In the genomic region with DNA sequence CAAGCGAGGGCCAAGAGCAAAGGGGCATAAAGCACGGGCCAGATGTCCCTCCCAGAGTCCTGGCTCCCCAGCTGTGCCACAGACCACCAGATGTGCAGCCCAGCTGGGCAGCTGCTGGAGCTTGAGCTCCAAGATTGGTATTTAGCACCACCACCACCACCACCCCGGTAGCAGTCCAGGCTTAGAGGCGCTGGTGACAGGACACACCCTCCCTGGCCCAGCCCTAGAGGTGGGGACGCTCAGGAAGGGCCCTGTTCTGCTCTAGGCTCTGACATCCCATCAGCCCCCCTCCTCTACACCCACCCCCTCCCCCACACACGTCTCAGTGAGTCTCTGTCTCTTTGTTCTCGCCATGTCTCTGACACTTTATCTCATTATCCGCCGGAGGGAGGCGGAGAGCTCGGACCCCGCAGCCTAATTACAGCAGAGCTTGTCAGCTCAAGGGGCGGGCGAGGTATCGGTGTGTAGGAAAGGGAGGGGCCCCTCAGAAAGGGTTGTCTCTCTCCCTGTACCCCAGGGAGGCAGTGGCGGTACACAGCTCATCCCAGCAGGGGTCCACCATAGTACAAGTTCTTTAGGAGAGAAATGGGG, we compare ENCODE assay signal across 8 mouse cellular contexts. TPM values are rescaled to one million over a fixed set of nuclear protein-coding genes. Genes with fewer than 3 reads are reported as not detected.
DNase-seq lines count a peak whose midpoint lies in the region; ATAC-seq and TF ChIP-seq lines count a peak whose summit lies in the region.

No protein-coding gene starts in this region.

- peak; percentile 67 for DNase-seq in lung, embryonic 14.5 days
- DNase-seq in lung, postnatal 14 days, result no peak
- peak; percentile 69 for DNase-seq in embryonic facial prominence, embryonic 14.5 days (ENCODE audit: low spot score)
- DNase-seq in limb, embryonic 14.5 days (ENCODE audit: low spot score), result no peak
- peak; percentile 92 for DNase-seq in retina, postnatal 1 day
- no peak for DNase-seq in right cerebral cortex, postnatal 36 days (ENCODE audit: low spot score in 2 of 2)
- DNase-seq in frontal cortex, postnatal 10 days (ENCODE audit: low spot score in 2 of 2), result no peak
- DNase-seq in ovary, postnatal 14 days (ENCODE audit: low spot score), result no peak

- H3K9ac ChIP-seq in lung, embryonic 14.5 days, result no peak overlapping the region
- peak overlapping the region; percentile 51 for H3K9ac ChIP-seq in embryonic facial prominence, embryonic 14.5 days (ENCODE audit: low read depth, low read length)
- H3K9ac ChIP-seq in limb, embryonic 14.5 days (ENCODE audit: low read depth, low read length, severe bottlenecking), result peak overlapping the region; percentile 31; the same call in 1 of the 2 replicates

- TF ChIP-seq POLR2A in limb, embryonic 14.5 days (IDR thresholded peaks at IDR 0.05; ENCODE audit: borderline replicate concordance, extremely low read depth, insufficient read depth, insufficient read length), result no peak

- H3K9me3 ChIP-seq in lung, embryonic 14.5 days (ENCODE audit: low read depth, low read length), result no peaks in the 10 kb centered on the region
- no peaks in the 10 kb centered on the region for H3K9me3 ChIP-seq in embryonic facial prominence, embryonic 14.5 days (ENCODE audit: control insufficient read depth, low read length)
- no peaks in the 10 kb centered on the region for H3K9me3 ChIP-seq in limb, embryonic 14.5 days (ENCODE audit: control insufficient read depth, low read length)

- peaks cover 75% of the 10 kb centered on the region for H3K27me3 ChIP-seq in lung, embryonic 14.5 days (ENCODE audit: insufficient read depth, low read length)
- H3K27me3 ChIP-seq in embryonic facial prominence, embryonic 14.5 days (replicated peaks; ENCODE audit: control insufficient read depth, insufficient read depth, low read length), result peaks cover 80% of the 10 kb centered on the region
- peaks cover 67% of the 10 kb centered on the region for H3K27me3 ChIP-seq in limb, embryonic 14.5 days (ENCODE audit: control insufficient read depth, insufficient read depth, low read length)

- H3K36me3 ChIP-seq in lung, embryonic 14.5 days (ENCODE audit: insufficient read depth), result peaks cover 15% of the 10 kb centered on the region
- H3K36me3 ChIP-seq in embryonic facial prominence, embryonic 14.5 days (ENCODE audit: control insufficient read depth, insufficient read depth, low read length), result peaks cover 16% of the 10 kb centered on the region
- peaks cover 16% of the 10 kb centered on the region; the same call in 1 of the 2 replicates for H3K36me3 ChIP-seq in limb, embryonic 14.5 days (ENCODE audit: control insufficient read depth, insufficient read depth, low read length)

- peak overlapping the region; percentile 1; the same call in 1 of the 2 replicates for H3K4me3 ChIP-seq in lung, embryonic 14.5 days (ENCODE audit: low read depth, low read length)
- H3K4me3 ChIP-seq in embryonic facial prominence, embryonic 14.5 days (ENCODE audit: low read depth, low read length), result peak overlapping the region; percentile 27
- peak overlapping the region; percentile 46 for H3K4me3 ChIP-seq in limb, embryonic 14.5 days (replicated peaks; ENCODE audit: low read length)

- H3K27ac ChIP-seq in lung, embryonic 14.5 days (ENCODE audit: low read depth), result no peak overlapping the region
- peak overlapping the region; percentile 24; the same call in 1 of the 2 replicates for H3K27ac ChIP-seq in embryonic facial prominence, embryonic 14.5 days (replicated peaks; ENCODE audit: low read depth, low read length)
- H3K27ac ChIP-seq in limb, embryonic 14.5 days (replicated peaks; ENCODE audit: low read depth, low read length), result no peak overlapping the region

- WGBS in lung, embryonic 14.5 days, result 2% methylated on average over 16 of the region's 16 CpGs
- under 1% methylated on average over 16 of the region's 16 CpGs for WGBS in embryonic facial prominence, embryonic 14.5 days
- WGBS in limb, embryonic 14.5 days, result 1% methylated on average over 16 of the region's 16 CpGs

- H3K4me1 ChIP-seq in lung, embryonic 14.5 days (ENCODE audit: insufficient read depth), result peaks cover 17% of the 10 kb centered on the region
- H3K4me1 ChIP-seq in embryonic facial prominence, embryonic 14.5 days (ENCODE audit: control insufficient read depth, insufficient read depth, low read length), result peaks cover 56% of the 10 kb centered on the region
- H3K4me1 ChIP-seq in limb, embryonic 14.5 days (ENCODE audit: control insufficient read depth, insufficient read depth, low read length), result peaks cover 52% of the 10 kb centered on the region

- peak overlapping the region; percentile 84 for H3K4me2 ChIP-seq in lung, embryonic 14.5 days
- H3K4me2 ChIP-seq in embryonic facial prominence, embryonic 14.5 days (ENCODE audit: low read depth, low read length), result peak overlapping the region; percentile 95
- peak overlapping the region; percentile 94 for H3K4me2 ChIP-seq in limb, embryonic 14.5 days (replicated peaks; ENCODE audit: low read depth, low read length, severe bottlenecking)

- no peak for TF ChIP-seq CTCF in lung, embryonic 14.5 days (IDR thresholded peaks at IDR 0.05; ENCODE audit: low read depth)

- peak; percentile 18; the same call in 1 of the 2 replicates for ATAC-seq in lung, embryonic 14.5 days (ENCODE audit: insufficient read depth)
- ATAC-seq in embryonic facial prominence, embryonic 14.5 days (ENCODE audit: low read depth), result 0 out of 2 replicates have a peak, but pooled peaks have one; percentile 23
- 0 out of 2 replicates have a peak, but pooled peaks have one; percentile 9 for ATAC-seq in limb, embryonic 14.5 days (ENCODE audit: low FRiP score, low read depth)

RNA-seq across cellular contexts. Expression of a gene that starts 1.2 kb away (rescaled TPM):
- polyA plus RNA-seq in lung, embryonic 14.5 days (2014; fragmentation: Nextera tagmentation; extraction: Ambion mirVana), result 36.4 and 44.9 TPM in 2 replicates
- polyA plus RNA-seq in embryonic facial prominence, embryonic 14.5 days (2014; fragmentation: Nextera tagmentation; extraction: Ambion mirVana), result 57.7 and 91.9 TPM in 2 replicates
- polyA plus RNA-seq in limb, embryonic 14.5 days (2012; rRNA removed), result 31.7 and 36.9 TPM in 2 replicates
- 44.5 and 62.9 TPM in 2 replicates for polyA plus RNA-seq in limb, embryonic 14.5 days (2014; fragmentation: Nextera tagmentation; extraction: Ambion mirVana)

RNA-seq across cellular contexts. Expression of a gene that starts 8.6 kb away (rescaled TPM):
- polyA plus RNA-seq in lung, embryonic 14.5 days (2014; fragmentation: Nextera tagmentation; extraction: Ambion mirVana), result 99.6 and 101 TPM in 2 replicates
- 80.0 and 89.4 TPM in 2 replicates for polyA plus RNA-seq in embryonic facial prominence, embryonic 14.5 days (2014; fragmentation: Nextera tagmentation; extraction: Ambion mirVana)
- polyA plus RNA-seq in limb, embryonic 14.5 days (2012; rRNA removed), result 146 and 178 TPM in 2 replicates
- polyA plus RNA-seq in limb, embryonic 14.5 days (2014; fragmentation: Nextera tagmentation; extraction: Ambion mirVana), result 89.4 and 94.6 TPM in 2 replicates

RNA-seq across cellular contexts. Expression of a gene that starts 12.1 kb away (rescaled TPM):
- 0.12 TPM in 1 of 2 replicates, not detected in the other for polyA plus RNA-seq in lung, embryonic 14.5 days (2014; fragmentation: Nextera tagmentation; extraction: Ambion mirVana)
- 5.0 and 5.2 TPM in 2 replicates for polyA plus RNA-seq in embryonic facial prominence, embryonic 14.5 days (2014; fragmentation: Nextera tagmentation; extraction: Ambion mirVana)
- polyA plus RNA-seq in limb, embryonic 14.5 days (2012; rRNA removed), result 33.3 and 43.2 TPM in 2 replicates
- 2.0 and 4.4 TPM in 2 replicates for polyA plus RNA-seq in limb, embryonic 14.5 days (2014; fragmentation: Nextera tagmentation; extraction: Ambion mirVana)

RNA-seq across cellular contexts. Expression of a gene that starts 20.8 kb away (rescaled TPM):
- 0.14 and 0.22 TPM in 2 replicates for polyA plus RNA-seq in lung, embryonic 14.5 days (2014; fragmentation: Nextera tagmentation; extraction: Ambion mirVana)
- 5.2 and 6.1 TPM in 2 replicates for polyA plus RNA-seq in embryonic facial prominence, embryonic 14.5 days (2014; fragmentation: Nextera tagmentation; extraction: Ambion mirVana)
- polyA plus RNA-seq in limb, embryonic 14.5 days (2012; rRNA removed), result 7.2 and 9.6 TPM in 2 replicates
- polyA plus RNA-seq in limb, embryonic 14.5 days (2014; fragmentation: Nextera tagmentation; extraction: Ambion mirVana), result 17.5 and 19.9 TPM in 2 replicates

Comparison
In these comparisons a context has a peak if more than half of its experiments do, and no peak if none do; other contexts are left out.
1. DNase-seq: peak in lung, embryonic 14.5 days (single experiment), embryonic facial prominence, embryonic 14.5 days (single experiment) and retina, postnatal 1 day (single experiment); none in lung, postnatal 14 days (single experiment), limb, embryonic 14.5 days (single experiment), right cerebral cortex, postnatal 36 days (0 of 2), frontal cortex, postnatal 10 days (0 of 2) and ovary, postnatal 14 days (single experiment).
2. Peak in every context shown above with its lines, with median percentiles within 50 percentile points of each other: ATAC-seq, H3K4me2 ChIP-seq and H3K4me3 ChIP-seq.